Mouse (Mus musculus) right cerebral cortex, postnatal 36 days (tissue): Measurements from ENCODE around the gene Scn9a.

Experiments used
- DNase-seq, 2 experiments: peaks; one replicate each; pipeline ENCODE4 v3.0.0; 2022; ENCODE audit warnings: low spot score in 2 of 2, mixed read lengths in 1 of 2

Gene Scn9a

GRCm38 (mm10) chr2:66634580-66635359 lies at the start of gene Scn9a:
Scn9a (minus strand) TSS chr2:66634962.
- DNase-seq: peak; percentile 3 to 9

DNA sequence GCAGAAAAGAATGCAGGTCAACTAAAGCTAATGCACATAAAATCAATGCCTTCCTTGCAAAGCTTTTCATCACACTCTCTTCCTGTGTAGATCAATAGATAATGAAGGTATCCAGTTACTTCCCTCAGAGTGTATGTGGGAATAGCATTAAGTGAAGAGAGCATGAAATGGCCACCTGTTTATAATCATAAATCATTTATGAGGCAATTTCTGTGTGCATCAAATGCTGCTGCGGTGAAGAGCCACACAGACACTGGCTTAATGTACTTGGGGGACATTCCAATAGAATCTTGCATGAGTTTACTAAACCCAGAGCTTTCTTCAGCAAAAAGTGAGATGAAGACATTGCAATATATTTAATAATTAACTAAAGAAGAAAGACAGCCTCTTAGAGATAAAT lies 27.2 kb upstream of the Scn9a start:
- no peak for DNase-seq

DNA sequence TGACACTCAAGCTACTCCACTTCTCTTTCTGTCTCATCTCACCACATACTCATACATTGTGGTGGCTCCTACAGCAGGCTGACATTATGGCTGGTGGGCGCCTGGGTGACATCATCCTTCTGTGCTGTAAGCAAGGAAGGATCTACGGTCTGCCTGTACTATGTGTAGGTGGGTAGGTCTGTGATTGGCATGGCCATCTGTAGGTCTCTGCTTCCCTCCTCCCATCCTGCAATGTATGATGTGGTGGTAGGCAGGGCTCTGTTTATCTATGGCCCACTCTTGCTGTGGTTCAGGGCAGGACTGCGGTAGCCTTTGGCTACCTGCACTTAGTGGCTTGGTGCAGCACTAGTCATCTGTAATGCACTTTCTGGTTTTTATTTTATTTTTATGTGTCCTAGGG lies 21.7 kb upstream of the Scn9a start:
- no peak for DNase-seq

- DNase-seq: no peak
Measured at GRCm38 (mm10) chr2:66655431-66655830, 20.7 kb upstream of the Scn9a start.

GRCm38 (mm10) chr2:66644384-66644783 lies 9.6 kb upstream of the Scn9a start:
- DNase-seq: no peak

GRCm38 (mm10) chr2:66632728-66633127 lies 2.0 kb downstream of the Scn9a start:
- DNase-seq: no peak

DNA sequence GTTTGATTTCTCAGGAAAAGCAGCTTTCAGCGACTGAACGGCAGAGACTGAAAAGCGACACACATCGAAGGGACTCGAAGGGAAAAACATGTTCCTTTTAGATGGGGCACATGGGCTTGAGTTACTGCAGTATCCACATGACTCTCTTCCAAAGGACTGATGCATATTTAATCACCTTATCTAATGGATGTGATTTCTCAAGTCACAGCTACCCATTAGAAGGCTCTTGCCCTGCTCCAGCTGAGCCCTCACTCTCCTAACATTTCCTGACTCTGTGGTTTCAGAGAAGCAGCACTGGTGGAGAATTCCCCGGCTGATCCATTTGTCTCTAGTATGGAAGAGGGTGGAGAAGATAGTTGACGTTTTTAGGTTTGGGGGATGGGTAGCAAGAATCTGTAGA lies 23.7 kb downstream of the Scn9a start:
- no peak for DNase-seq

DNA sequence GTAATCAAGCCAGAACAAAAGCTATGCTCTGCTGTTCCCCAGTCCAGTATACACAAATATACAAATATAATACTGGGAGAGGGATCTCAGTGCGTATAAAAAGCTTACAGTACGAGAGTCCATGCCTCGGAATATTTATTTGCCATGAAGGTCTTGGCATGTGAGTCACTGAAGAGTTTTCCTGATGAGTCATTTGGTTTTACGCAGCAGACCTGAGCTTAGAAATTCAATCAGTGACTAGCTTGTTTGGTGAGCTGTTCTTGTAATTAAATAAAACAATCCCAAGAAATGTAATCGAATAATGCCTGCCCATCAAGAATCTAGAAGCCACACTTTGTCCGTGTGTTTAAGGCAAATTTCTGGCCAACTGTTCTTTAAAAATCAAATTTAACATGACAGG lies 37.4 kb downstream of the Scn9a start:
- no peak for DNase-seq

DNA sequence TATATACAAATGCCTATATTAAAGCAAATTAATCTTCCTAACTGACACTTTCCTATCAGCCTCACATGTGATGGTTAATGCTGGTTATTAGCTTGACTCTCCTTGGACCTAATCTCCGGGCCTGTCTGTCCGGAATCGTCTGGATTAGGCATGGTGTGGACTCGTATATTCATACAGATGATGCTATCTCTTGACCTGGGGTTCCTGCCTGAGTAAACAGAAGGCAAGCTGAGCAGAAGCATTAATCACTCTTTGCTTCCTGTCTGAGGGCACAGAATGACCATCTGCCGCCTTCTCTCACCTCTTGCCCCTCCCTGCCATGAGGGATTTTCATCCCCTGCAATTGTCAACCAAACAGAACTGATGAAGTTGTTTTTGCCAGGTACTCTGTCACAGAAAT lies 38.6 kb downstream of the Scn9a start:
- DNase-seq: no peak

DNA sequence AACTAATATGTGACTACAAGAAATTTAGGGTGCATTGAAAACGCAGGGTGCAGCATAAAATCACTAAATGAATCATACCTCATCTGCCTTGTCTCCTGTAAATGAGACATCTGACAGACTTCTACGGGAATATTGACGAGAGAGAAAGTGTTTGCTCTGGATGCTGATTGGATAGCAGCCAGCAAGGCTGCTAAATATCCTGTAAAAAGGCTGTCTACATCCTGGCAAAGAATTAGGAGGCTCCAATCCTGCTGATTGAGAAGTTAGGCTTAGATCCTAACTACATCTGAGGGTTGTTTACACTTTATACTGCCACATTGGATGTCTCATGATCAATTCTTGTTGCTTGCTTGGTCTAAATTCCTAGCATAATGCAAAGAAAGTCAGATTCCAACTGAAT lies 44.6 kb downstream of the Scn9a start:
- no peak for DNase-seq

GRCm38 (mm10) chr2:66580026-66580808 lies 54.5 kb downstream of the Scn9a start:
- DNase-seq: no peak

DNA sequence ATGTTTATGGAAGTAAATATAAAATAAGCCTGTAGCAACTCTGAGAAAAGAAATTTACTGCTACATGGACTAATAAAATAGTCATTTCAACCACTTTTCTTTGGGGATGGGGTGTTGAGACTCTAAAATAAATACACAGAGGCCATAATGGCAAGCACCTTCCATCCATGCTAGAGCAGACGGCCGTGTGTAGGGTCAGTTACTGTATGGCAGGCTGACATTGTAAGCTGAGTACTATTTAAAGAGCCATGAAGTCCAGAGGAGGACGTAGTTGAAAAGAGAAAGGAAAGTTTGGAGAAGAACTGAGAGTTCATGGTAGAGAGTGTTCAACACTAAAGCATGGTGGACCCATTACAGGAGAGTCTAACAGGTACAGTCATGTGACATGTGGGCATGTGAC lies 86.5 kb downstream of the Scn9a start:
- DNase-seq: no peak

- no peak for DNase-seq
Measured at GRCm38 (mm10) chr2:66519966-66520365, 114.8 kb downstream of the Scn9a start.

GRCm38 (mm10) chr2:66511424-66511823 lies 123.3 kb downstream of the Scn9a start:
- no peak for DNase-seq

- DNase-seq: no peak
Measured at GRCm38 (mm10) chr2:66508032-66508431, 126.7 kb downstream of the Scn9a start.

DNA sequence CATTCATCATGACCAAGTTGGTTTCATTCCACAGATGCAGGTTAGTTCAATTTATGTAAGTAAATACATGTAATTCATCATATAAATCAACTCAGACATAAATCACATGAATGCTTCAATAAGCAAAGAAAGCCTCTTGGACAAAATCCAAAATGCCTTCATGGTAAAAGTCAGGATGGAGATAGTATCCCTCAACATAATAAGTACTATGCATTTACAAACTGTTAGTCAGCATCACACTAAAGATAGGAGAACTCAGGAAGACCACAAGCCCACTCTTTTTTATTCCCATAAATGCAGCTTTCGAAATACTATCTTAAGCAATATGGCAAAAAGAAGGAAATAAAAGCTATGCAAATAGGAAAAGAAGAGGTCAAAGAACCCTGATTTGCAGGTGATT lies 127.1 kb downstream of the Scn9a start:
- DNase-seq: no peak

GRCm38 (mm10) chr2:66502158-66502557 lies 132.6 kb downstream of the Scn9a start:
- DNase-seq: no peak

DNA sequence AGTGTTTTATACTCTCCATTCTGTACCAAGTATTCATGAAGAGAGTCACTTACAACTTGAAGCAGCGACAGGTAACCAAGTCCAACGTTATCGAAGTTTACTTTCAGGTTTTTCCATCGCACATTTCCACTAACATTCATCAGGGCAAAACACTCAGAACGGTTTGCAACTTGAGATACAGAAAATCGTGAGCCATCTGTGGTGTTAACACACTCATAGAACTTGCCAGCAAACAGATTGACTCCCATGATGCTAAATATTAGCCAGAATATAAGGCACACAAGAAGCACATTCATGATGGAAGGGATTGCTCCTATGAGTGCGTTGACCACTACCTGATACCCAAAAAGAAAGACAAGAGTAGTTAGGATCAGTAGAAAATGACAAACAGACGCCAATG lies 140.2 kb downstream of the Scn9a start:
- no peak for DNase-seq

- no peak for DNase-seq
Measured at GRCm38 (mm10) chr2:66478395-66478794, 156.4 kb downstream of the Scn9a start.

DNA sequence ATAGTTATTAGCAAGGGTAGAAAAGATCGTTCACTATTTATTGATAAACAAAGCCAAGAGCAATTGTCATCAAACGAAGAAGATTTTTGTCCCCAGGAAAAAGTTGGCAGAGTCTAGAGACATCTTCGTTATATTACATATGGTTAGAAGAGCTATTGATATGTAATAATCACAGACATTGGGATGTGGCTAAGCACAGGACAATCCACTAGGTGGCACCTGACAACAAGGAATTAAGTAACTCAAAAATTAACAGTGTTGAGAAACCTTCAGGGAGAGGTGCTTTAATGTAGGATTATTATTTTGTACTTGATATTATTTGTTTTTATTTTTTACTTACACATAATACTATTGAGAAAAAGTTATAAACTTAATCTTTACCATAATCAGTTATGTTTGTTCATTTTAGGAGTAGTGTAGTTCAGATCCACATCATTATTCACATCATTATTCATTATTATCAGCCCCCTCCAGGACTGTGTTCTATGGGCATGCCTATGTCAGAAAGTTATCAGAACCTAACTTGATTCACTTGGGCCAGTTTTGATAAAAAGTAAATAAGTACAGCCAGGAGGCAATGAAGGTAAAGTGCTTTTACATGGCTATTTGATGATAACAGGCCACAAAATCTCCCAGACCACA lies 161.5 kb downstream of the Scn9a start:
- DNase-seq: no peak

GRCm38 (mm10) chr2:66465484-66465883 lies 169.3 kb downstream of the Scn9a start:
- DNase-seq: no peak

- no peak for DNase-seq
Measured at GRCm38 (mm10) chr2:66464874-66465458, 169.8 kb downstream of the Scn9a start.
